Comparison of ENCODE assay signal across 16 mouse cellular contexts in the genomic region with DNA sequence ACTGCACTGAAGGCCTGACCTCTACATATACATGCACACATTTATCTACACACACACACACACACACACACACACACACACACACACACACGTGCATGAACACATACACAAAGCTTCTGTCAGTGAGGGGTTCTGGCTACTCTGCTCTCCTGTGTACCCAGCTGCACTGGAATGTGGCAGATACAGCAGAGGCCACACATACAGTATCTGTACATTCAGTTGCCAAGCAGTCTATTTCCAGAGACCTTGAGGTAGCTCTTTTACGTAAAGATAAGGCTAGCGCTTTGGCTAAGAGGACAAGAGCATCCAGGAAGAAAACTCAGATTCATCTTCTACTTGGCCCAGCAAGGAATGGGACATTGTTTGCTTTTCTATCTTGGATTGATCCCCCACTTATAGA.
"Had no signal": no experiment of that assay in that cellular context is flagged by ENCODE, and none has a peak within 500 bp of the region (broad histone marks: within the 10 kb centered on the region; RNA-seq: fewer than 3 reads in every experiment).

No protein-coding gene starts in this region.

- H3K36me3 ChIP-seq: limb, embryonic 13.5 days; midbrain, embryonic 10.5 days; neural tube, embryonic 15.5 days had no signal

- H3K27ac ChIP-seq: layer of hippocampus, adult 2 months; limb, embryonic 13.5 days; midbrain, embryonic 10.5 days; neural tube, embryonic 15.5 days had no signal

- H3K4me2 ChIP-seq: limb, embryonic 13.5 days; neural tube, embryonic 15.5 days had no signal

- H3K4me3 ChIP-seq: layer of hippocampus, adult 2 months; limb, embryonic 13.5 days; midbrain, embryonic 10.5 days; myocyte; neural tube, embryonic 15.5 days had no signal

- H3K9ac ChIP-seq: limb, embryonic 13.5 days; neural tube, embryonic 15.5 days had no signal

- DNase-seq: kidney, adult 11 months; kidney, adult 9 months; kidney, postnatal 10 days; kidney, postnatal 4 days; left cerebral cortex, postnatal 4 days; lung, adult 18-20 months; midbrain, embryonic 14.5 days; right cerebral cortex, postnatal 4 days; spleen, adult 18-20 months; thymus, adult 18-20 months; thymus, postnatal 14 days had no signal

- H3K9me3 ChIP-seq: limb, embryonic 13.5 days; midbrain, embryonic 10.5 days; neural tube, embryonic 15.5 days had no signal
